Mouse (Mus musculus) myocyte (in vitro differentiated cells): ENCODE measurements around the gene Creb3l1.

Source experiments
- CEBPB ChIP-seq: IDR thresholded peaks from 2 replicates; pipeline ENCODE4 v1.6.1; 2011; ENCODE audit warnings: mild to moderate bottlenecking, moderate library complexity; ENCODE audit not compliant: poor library complexity, insufficient read depth, severe bottlenecking
- E2F4 ChIP-seq: IDR thresholded peaks from one replicate; pipeline ENCODE4 v1.6.1; 2011; ENCODE audit warnings: mild to moderate bottlenecking, control low read depth, moderate library complexity; ENCODE audit not compliant: insufficient read depth
- MAX ChIP-seq: IDR thresholded peaks from one replicate; pipeline ENCODE4 v1.6.1; 2011; ENCODE audit warnings: low read depth, mild to moderate bottlenecking, control low read depth
- MYOD1 ChIP-seq, 3 experiments: IDR thresholded peaks; one replicate each; pipeline ENCODE4 v1.6.1; 2011; ENCODE audit warnings: control low read depth in 2 of 3, low read depth in 2 of 3, mild to moderate bottlenecking in 2 of 3, moderate library complexity in 1 of 3; ENCODE audit not compliant: insufficient read length in 2 of 3, control insufficient read depth in 1 of 3
- MYOG ChIP-seq, 3 experiments: IDR thresholded peaks; one replicate each; pipeline ENCODE4 v1.6.1; 2011; ENCODE audit warnings: control low read depth in 2 of 3, low read depth in 2 of 3, mild to moderate bottlenecking in 2 of 3; ENCODE audit not compliant: insufficient read length in 2 of 3, control insufficient read depth in 1 of 3, insufficient read depth in 1 of 3
- POLR2A ChIP-seq: IDR thresholded peaks from one replicate; pipeline ENCODE4 v1.6.1; 2011; ENCODE audit warnings: low read depth, mild to moderate bottlenecking, control low read depth, moderate library complexity; ENCODE audit not compliant: insufficient read length
- POLR2AphosphoS2 ChIP-seq: IDR thresholded peaks from one replicate; pipeline ENCODE4 v1.6.1; 2011; ENCODE audit warnings: low read depth, control low read depth; ENCODE audit not compliant: insufficient read length
- REST ChIP-seq: IDR thresholded peaks from one replicate; pipeline ENCODE4 v1.6.1; 2011; ENCODE audit warnings: mild to moderate bottlenecking, control low read depth, moderate library complexity; ENCODE audit not compliant: insufficient read depth, insufficient read length
- TCF12 ChIP-seq: IDR thresholded peaks from one replicate; pipeline ENCODE4 v1.6.1; 2011; ENCODE audit warnings: mild to moderate bottlenecking, control low read depth; ENCODE audit not compliant: poor library complexity, insufficient read depth, severe bottlenecking
- TCF3 ChIP-seq: IDR thresholded peaks from one replicate; pipeline ENCODE4 v1.6.1; 2011; ENCODE audit warnings: low read depth, control low read depth; ENCODE audit not compliant: insufficient read length
- USF1 ChIP-seq: IDR thresholded peaks from one replicate; pipeline ENCODE4 v1.6.1; 2011; ENCODE audit warnings: low read depth, mild to moderate bottlenecking, control low read depth, moderate library complexity

GRCm38 (mm10) chr2:91996006-91996405, 28.3 kb downstream of the Creb3l1 start:
- TF ChIP-seq POLR2A (no peak), E2F4 (no peak), TCF12 (no peak), MYOD1 (IDR thresholded peaks at IDR 0.05; ENCODE audit: control insufficient read depth in 1 of 3, insufficient read length in 2 of 3, low read depth in 2 of 3) (no peak), MYOG (IDR thresholded peaks at IDR 0.05; ENCODE audit: control insufficient read depth in 1 of 3, insufficient read depth in 1 of 3, insufficient read length in 2 of 3, low read depth in 2 of 3) (no peak), TCF3 (no peak), USF1 (no peak), REST (no peak), MAX (no peak), POLR2AphosphoS2 (no peak), CEBPB (no peak)
